Mouse (Mus musculus) lung, adult 2 months (tissue): ENCODE measurements around the gene Tomm22. TPM values are rescaled to one million over a fixed set of nuclear protein-coding genes. Genes with fewer than 3 reads are reported as not detected.
"Not testable (repeated sequence)": the region's sequence is repeated elsewhere in the genome, so short reads cannot be mapped to it uniquely, and the experiment has no call there.

Source experiments
- DNase-seq: peaks from one replicate; pipeline ENCODE4 v3.0.0; 2022
- H3K4me1 ChIP-seq: fragments of 200-500 bp; 2 replicates; pipeline ENCODE4 v1.6.1; 2011; ENCODE audit warnings: low read length; ENCODE audit not compliant: control insufficient read depth, insufficient read depth
- H3K4me3 ChIP-seq: fragments of 200-500 bp; replicated peaks from 2 replicates; pipeline ENCODE3; 2011; ENCODE audit warnings: low read depth, mild to moderate bottlenecking, control low read depth, low read length; ENCODE audit errors: extremely low read depth
- CTCF ChIP-seq: fragments of 200-500 bp; IDR thresholded peaks from 2 replicates; pipeline ENCODE4 v1.5.1; 2011; ENCODE audit warnings: mild to moderate bottlenecking, low read length, control low read depth; ENCODE audit not compliant: insufficient read depth
- POLR2A ChIP-seq: fragments of 200-500 bp; IDR thresholded peaks from 2 replicates; pipeline ENCODE4 v1.6.1; 2011; ENCODE audit warnings: low read depth, mild to moderate bottlenecking, control low read depth, low read length, borderline replicate concordance; ENCODE audit errors: extremely low read depth
- WGBS: fragments of 180-500 bp; shearing (Covaris S2); methylation state at CpG from one replicate; pipeline ENCODE4 v1.1.7; 2018; 5-methylcytosine and 5-hydroxymethylcytosine counted together
- polyA plus RNA-seq: library from polyadenylated mRNA; depleted of rRNA; stranded (reverse); fragments of >200 nt; gene quantifications from 2 replicates; pipeline ENCODE4 v1.2.3, GENCODE M21; 2012

Gene Tomm22
- polyA plus RNA-seq, 1 experiment = 31.9 TPM

- peak; percentile 74; the same call in 1 of the 2 replicates for TF ChIP-seq POLR2A
- TF ChIP-seq CTCF = no peak
- Histone ChIP-seq H3K4me3 (peak within 1 kb of the TSS; percentile 100), H3K4me1 (peaks cover 3% of the 10 kb centered on the region; the same call in 1 of the 2 replicates)
- DNase-seq = peak; percentile 96
- WGBS = under 1% methylated on average over 55 of the region's 55 CpGs
Observed at GRCm38 (mm10) chr15:79658531-79659375, 11.9 kb upstream of the Tomm22 start, which contains the start of the genes Fam227a and Cby1. Gene Fam227a (minus strand): TSS chr15:79658956. Gene Cby1 (plus strand): TSS chr15:79659199.

GRCm38 (mm10) chr15:79661852-79662251 lies 8.8 kb upstream of the Tomm22 start:
- DNase-seq = no peak
- peaks cover 3% of the 10 kb centered on the region; the same call in 1 of the 2 replicates for H3K4me1 ChIP-seq
- H3K4me3 ChIP-seq = no peak overlapping the region
- 72% methylated on average over 4 of the region's 4 CpGs for WGBS
- TF ChIP-seq CTCF = peak; percentile 59
- no peak for TF ChIP-seq POLR2A

GRCm38 (mm10) chr15:79664666-79665065 lies 6.0 kb upstream of the Tomm22 start:
- 94% methylated on average over 8 of the region's 8 CpGs for WGBS
- no peak for DNase-seq
- Histone ChIP-seq H3K4me3 (no peak overlapping the region), H3K4me1 (no peaks in the 10 kb centered on the region)
- no peak for TF ChIP-seq CTCF

GRCm38 (mm10) chr15:79669195-79669594 lies 1.5 kb upstream of the Tomm22 start:
- peaks cover 5% of the 10 kb centered on the region; the same call in 1 of the 2 replicates for H3K4me1 ChIP-seq
- no peak overlapping the region for H3K4me3 ChIP-seq
- peak; percentile 22 for DNase-seq
- TF ChIP-seq POLR2A (no peak), CTCF (0 out of 2 replicates have a peak, but pooled peaks have one; percentile 7)
- 55% methylated on average over 10 of the region's 10 CpGs for WGBS

- peaks cover 5% of the 10 kb centered on the region; the same call in 1 of the 2 replicates for H3K4me1 ChIP-seq
- WGBS = under 1% methylated on average over 37 of the region's 37 CpGs
- no peak for DNase-seq
- peak overlapping the region; percentile 95 for H3K4me3 ChIP-seq
- TF ChIP-seq CTCF = no peak
- no peak for TF ChIP-seq POLR2A
Observed at GRCm38 (mm10) chr15:79670972-79671299, 275 bp downstream of the Tomm22 start.

- not testable (repeated sequence) for H3K4me1 ChIP-seq, DNase-seq, H3K4me3 ChIP-seq
- 62% methylated on average over 11 of the region's 11 CpGs for WGBS
Observed at GRCm38 (mm10) chr15:79671828-79672348, 1.2 kb downstream of the Tomm22 start.

GRCm38 (mm10) chr15:79677936-79678335 lies 7.3 kb downstream of the Tomm22 start:
- Histone ChIP-seq H3K4me1 (no peaks in the 10 kb centered on the region), H3K4me3 (no peak overlapping the region)
- WGBS = 74% methylated on average over 2 of the region's 2 CpGs
- TF ChIP-seq POLR2A = no peak
- TF ChIP-seq CTCF = no peak
- no peak for DNase-seq

GRCm38 (mm10) chr15:79681973-79682372 lies 11.3 kb downstream of the Tomm22 start:
- TF ChIP-seq CTCF (no peak), POLR2A (no peak)
- no peak for DNase-seq
- Histone ChIP-seq H3K4me1 (peaks cover 22% of the 10 kb centered on the region), H3K4me3 (no peak overlapping the region)
- WGBS = 84% methylated on average over 4 of the region's 4 CpGs

GRCm38 (mm10) chr15:79683146-79683545 lies 12.5 kb downstream of the Tomm22 start:
- Histone ChIP-seq H3K4me3 (no peak overlapping the region), H3K4me1 (peaks cover 23% of the 10 kb centered on the region)
- no peak for TF ChIP-seq POLR2A
- TF ChIP-seq CTCF = no peak
- 65% methylated on average over 6 of the region's 6 CpGs for WGBS
- no peak for DNase-seq
